Mouse (Mus musculus) monocyte, adult 5-6 weeks (primary cell): ENCODE measurements around the gene Ctnnal1. TPM values are rescaled to one million over a fixed set of nuclear protein-coding genes. Genes with fewer than 3 reads are reported as not detected.
A peak's percentile ranks its signal among the peaks of the same experiment; 100 is the strongest.

ENCODE experiments used
- ATAC-seq: fragments of 153-309, 156-312 bp; replicated peaks from 2 replicates; pipeline ENCODE4 v1.8.0; 2017; ENCODE audit warnings: mild to moderate bottlenecking; ENCODE audit not compliant: low TSS enrichment, insufficient number of reproducible peaks, severe bottlenecking, poor library complexity, low FRiP score
- total RNA-seq: library from RNA; stranded (forward); fragments of 200-1000, 200-491, 200-594 nt; gene quantifications from 3 replicates; pipeline ENCODE4 v1.2.3, GENCODE M21; 2017

Gene Ctnnal1
- total RNA-seq, 1 experiment from 2014 or later, result 0.19 TPM

DNA sequence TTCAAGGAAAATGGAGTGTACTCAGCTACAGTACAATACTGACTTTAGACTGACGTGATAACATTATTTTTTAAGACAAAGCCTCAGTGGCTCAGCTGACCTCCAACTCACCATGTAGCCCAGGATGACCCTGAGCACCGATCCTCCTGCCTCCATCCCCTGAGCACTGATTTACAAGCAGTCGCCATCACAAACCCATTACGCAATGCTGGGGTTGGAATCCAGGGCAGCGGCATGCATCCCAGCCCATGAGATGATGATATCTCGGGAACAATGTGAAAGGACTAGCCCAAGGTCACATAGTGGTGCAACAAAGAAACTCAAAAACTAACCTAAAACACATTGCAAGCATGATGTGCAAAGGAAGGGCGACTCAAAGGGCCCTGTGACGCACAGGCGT lies 40.8 kb downstream of the Ctnnal1 start:
- no peak for ATAC-seq

DNA sequence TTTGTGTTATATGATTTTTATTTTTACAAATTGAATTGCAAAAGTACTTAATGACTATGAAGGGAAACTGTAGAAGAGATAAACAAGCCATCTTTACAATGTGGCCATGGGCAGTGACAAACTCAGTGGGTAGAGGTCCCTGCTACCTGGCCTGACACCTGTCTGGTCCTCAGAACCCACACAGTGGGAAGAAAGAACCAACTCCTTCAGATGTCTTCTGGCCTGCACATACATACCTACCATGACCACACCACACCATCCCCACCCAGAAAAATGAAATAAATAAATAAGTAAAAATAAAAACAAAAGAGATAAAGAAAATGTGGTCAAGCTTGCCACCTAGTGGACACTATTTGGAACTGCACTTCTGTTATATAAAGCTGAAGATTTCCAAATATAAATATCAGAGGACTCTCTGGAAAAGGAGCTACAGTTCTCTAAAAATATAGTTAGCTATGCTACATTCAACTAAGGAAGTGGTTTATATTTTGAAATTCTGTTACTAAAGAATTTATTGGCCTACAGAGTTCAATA lies 44.9 kb downstream of the Ctnnal1 start:
- ATAC-seq, result no peak

DNA sequence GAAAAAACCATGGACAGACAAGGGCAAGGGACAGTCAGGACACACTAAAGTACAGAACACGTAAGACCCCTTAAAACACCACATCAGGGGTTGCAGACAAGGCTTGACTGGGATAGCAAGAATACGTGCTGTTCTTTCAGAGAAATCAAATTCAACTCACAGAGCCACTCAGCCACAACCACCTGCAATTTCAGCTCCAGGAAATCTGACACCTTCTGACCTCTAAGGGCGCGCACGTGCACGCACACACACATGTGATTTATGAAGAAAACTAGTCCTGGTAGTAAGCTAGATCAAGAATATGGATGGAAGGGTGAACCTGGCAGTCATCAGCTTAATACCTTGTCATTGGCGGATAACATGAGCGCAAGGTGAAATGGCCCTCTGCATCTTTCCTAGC lies 49.9 kb downstream of the Ctnnal1 start:
- no peak for ATAC-seq

DNA sequence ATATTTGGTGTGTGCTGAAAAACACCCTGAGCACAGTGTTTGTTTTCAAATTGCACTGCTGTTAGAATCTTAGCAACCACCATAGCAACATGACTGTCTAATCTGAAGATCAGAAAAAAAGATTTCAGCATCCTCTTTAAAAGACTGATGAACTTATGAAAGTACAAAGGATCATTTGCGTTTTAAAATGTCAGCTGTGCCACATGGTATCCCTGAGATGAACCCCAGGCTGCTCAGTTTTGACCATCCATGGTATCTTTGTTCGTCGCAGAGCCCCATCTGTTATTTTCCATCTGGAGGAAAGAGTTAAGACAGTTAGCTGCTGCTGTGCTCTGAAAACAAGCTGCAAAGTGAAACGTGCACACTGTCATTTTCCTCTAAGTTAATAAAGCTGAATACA lies 52.9 kb downstream of the Ctnnal1 start:
- no peak for ATAC-seq

DNA sequence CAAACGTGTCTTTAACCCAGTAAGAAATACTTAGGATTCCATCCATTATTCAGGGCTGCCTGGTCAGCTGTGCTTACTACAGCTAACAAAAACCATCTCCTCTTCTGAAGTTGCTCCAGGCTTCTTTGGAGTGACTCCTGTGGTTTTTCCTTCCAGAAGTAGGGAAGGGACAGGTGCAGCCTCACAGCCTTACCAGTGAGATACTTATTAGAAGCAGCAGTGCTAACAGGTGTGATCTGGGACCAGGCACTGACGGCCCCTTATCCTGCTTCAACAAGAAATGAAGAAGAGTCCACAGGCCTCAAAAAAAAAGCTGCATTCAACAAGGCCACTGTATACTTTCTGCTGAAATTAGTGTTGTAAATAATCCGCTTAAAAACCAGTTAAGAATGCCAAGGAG lies 53.3 kb downstream of the Ctnnal1 start:
- ATAC-seq, result no peak

DNA sequence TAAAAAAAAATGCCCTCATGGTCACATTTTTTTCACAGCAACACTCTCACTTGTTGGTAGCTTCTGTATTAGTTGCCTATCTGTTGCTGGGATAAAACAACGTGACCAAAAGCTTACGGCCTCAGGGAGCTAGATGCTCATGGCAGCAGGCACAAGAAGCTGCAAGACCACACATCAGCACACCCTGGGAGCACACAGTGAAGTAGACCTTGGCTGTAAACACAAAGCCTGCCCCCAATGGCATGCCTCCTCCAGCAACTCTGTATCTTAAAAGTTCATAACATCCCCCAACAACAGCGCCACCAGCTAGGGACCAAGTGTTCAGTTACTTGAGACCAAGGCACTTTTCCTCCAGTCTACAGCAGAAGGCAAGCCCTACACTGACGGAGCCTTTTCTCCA lies 55.9 kb downstream of the Ctnnal1 start:
- no peak for ATAC-seq

DNA sequence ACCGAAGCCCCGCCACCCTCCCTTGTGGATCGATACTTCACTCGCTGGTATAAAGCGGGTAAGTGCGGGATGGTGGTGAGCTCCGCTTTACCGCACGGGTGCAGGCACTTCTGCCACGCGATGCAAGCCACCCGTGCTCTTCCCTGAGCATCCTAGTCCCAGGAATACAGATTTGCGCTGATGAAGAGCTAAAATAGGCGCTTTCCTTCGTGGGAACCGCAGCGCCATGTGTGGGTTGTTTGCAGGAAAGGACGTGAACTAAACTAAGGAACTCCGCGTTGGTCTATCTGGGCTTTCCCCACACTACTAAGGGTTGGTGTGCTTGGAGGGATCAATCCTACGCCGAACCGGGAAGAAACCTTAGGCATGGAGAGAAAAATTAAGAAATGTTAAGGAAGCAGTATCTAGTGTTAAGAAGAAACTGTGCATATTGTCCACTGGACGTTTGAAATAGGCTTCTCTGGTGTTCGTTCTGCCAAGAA lies 62.3 kb downstream of the Ctnnal1 start:
- ATAC-seq, result no peak

DNA sequence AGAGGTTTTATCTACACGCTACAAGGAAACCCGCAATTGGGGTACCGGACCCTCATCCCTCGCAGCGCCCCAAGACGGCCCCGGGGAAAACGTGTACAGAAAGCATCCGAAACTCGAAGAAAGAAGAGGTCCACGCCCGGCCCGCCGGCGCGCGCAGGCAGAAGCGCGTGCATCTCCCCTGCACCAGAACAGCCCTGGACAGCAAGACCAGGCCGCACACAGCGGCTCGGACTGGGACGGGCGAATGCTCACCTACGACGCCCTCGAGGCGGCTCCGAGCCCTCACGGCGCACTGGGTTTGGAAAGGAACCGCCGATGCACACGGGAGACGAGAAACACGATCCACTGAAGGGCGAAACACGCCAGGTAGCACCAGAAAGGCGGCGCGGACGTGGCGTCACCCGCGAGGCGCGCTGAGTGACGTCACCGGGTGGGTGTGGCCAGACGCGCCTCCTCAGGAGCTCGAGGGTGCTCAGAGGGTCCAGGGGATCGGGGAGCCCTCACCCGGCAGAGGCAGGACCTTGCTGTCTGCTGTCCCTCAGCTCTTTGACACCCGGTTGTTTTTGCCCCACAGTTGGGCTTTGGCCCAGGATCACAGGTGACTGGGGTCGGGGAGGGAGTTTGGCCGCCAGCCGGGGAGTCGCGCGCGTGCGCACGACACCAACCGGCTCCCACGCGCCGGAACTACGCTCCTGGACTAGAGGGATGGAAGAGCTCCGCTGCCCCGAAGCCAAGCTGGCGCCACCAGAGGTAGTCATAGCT lies 62.9 kb downstream of the Ctnnal1 start, which contains the start of the genes Elp1 and Fam206a:
Elp1 (minus strand) TSS at position 425 of the 762 bp plus-strand sequence.
Fam206a (plus strand) TSS at position 439 of the 762 bp plus-strand sequence.
- peak; percentile 82 for ATAC-seq

DNA sequence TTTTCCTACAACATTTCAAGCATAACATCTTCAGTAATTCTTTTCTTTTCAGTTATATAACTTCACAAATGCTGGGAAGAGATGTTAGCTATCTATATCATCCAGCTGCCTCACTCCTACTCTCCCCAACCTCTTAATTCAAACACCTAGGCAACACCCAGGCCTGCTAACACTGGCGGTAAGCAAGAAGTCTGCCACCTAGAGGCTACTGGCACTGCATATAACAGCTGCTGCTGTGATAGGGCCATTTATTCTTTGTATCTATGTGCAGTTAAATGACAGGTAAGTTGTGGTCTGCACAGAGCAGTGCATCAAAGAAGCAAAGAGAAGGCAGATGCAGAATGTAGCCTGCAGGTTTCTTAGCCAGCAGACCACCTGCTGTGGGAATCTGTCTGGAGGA lies 73.6 kb downstream of the Ctnnal1 start:
- ATAC-seq, result no peak

DNA sequence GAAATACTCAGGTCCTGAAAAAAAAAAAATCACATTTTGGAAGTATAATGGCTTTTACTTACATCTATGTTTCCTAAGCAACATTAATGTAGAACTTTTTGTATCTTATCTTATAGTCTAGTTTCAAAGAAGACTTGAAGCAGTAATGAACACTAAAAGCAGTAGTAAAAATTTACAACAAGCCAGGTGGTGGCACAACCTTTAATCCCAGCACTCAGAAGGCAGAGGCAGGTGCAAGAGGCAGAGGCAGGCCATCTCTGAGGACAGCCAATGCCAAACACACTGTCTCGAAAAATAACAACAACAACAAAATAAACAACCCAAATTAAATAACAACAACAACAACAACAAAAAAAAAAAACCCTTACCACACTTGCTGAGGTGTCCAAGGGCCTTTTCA lies 93.9 kb downstream of the Ctnnal1 start:
- no peak for ATAC-seq

DNA sequence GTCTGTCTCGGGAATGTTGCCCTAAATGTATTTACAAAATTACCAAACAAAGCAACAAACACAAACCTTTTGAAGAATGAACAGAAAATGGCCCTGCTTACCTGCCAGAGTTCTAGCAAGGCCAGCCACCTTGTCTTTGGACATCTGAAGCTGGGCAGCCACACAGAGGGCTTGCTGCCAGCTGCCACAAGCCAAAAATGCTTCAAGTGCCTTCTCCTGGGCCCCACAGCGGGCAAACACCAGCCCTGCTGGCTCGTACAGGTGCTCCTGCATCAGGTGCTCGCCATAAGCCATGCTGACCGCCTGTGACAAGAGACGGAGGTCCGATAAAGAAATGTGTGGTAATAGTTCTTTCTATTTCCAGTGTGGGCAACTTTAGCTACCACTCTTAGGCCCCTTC lies 96.1 kb downstream of the Ctnnal1 start:
- ATAC-seq, result no peak

DNA sequence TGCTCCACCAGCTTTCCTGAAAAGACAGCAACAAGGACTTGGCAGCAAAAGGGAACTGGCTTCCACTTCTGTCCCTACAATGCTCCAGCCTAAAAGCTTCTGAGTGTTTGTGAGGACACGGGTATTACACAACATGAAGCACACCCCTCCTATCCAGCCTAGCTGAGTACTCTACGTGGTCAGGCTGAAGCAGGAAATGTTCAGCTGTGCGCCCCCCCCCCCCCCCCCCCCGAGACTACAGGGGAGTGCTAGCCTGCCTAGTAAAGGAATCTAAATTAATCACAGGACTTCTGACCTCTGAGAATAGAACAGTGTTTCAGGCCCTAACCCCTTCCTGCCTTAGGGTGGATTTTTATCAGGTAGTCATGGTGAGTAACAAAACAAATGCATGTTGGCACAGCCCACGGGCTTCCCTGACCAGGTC lies 97.1 kb downstream of the Ctnnal1 start:
- no peak for ATAC-seq

Other genes starting within 250 kb of the Ctnnal1 start
- not detected in 3 replicates for gene Gm26657, start 125.1 kb downstream of the Ctnnal1 start, total RNA-seq
- gene Actl7b, start 123.7 kb downstream of the Ctnnal1 start, total RNA-seq, result 1.2 TPM in 1 of 3 replicates, not detected in the others
- gene Actl7a, start 121.8 kb downstream of the Ctnnal1 start, total RNA-seq, result 0.64 TPM in 1 of 3 replicates, not detected in the others
- 10.8 to 28.7 TPM (median 20.7 TPM) in 3 replicates for gene Elp1, start 62.9 kb downstream of the Ctnnal1 start, total RNA-seq
- 1.6 to 7.7 TPM (median 6.3 TPM) in 3 replicates for gene Fam206a, start 62.8 kb downstream of the Ctnnal1 start, total RNA-seq
- 7.8 to 15.0 TPM (median 9.9 TPM) in 3 replicates for gene Tmem245, start 82.2 kb upstream of the Ctnnal1 start, total RNA-seq
- 0.32 TPM in 1 of 3 replicates, not detected in the others for gene Frrs1l, start 125.2 kb upstream of the Ctnnal1 start, total RNA-seq